Mouse (Mus musculus) bone marrow macrophage, adult 2 months (primary cell): Measurements from ENCODE around the gene Prdx5. TPM values are rescaled to one million over a fixed set of nuclear protein-coding genes. Genes with fewer than 3 reads are reported as not detected.
A peak's percentile ranks its signal among the peaks of the same experiment; 100 is the strongest.

Source experiments
- H3K27ac ChIP-seq: 2 replicates; pipeline ENCODE4 v1.5.1; 2012; ENCODE audit warnings: low read depth, low read length; ENCODE audit not compliant: insufficient read depth
- H3K4me1 ChIP-seq: 2 replicates; pipeline ENCODE4 v1.6.1; 2012; ENCODE audit warnings: low read length; ENCODE audit not compliant: control insufficient read depth, insufficient read depth
- H3K4me3 ChIP-seq: 2 replicates; pipeline ENCODE4 v1.5.1; 2012; ENCODE audit warnings: mild to moderate bottlenecking, low read length, moderate library complexity; ENCODE audit not compliant: insufficient read depth
- CTCF ChIP-seq: IDR thresholded peaks from 2 replicates; pipeline ENCODE4 v1.5.1; 2012; ENCODE audit warnings: low read depth, mild to moderate bottlenecking, low read length, moderate library complexity
- POLR2A ChIP-seq: IDR thresholded peaks from 2 replicates; pipeline ENCODE4 v1.6.1; 2012; ENCODE audit warnings: mild to moderate bottlenecking, low read depth, low read length, borderline replicate concordance
- polyA plus RNA-seq: library from polyadenylated mRNA; stranded (reverse); fragments of >200 nt; gene quantifications from 2 replicates; pipeline ENCODE4 v1.2.4, GENCODE M21; 2012; ENCODE audit not compliant: missing spikeins, insufficient read depth, insufficient read length

Prdx5 gene
- polyA plus RNA-seq, 1 experiment, result 349 TPM

GRCm38 (mm10) chr19:6939106-6940002, 29.4 kb upstream of the Prdx5 start:
- H3K27ac ChIP-seq, result no peak overlapping the region
- TF ChIP-seq POLR2A (no peak), CTCF (no peak)
- H3K4me1 ChIP-seq, result peaks cover 2% of the 10 kb centered on the region; the same call in 1 of the 2 replicates
- no peak overlapping the region for H3K4me3 ChIP-seq

- TF ChIP-seq POLR2A (no peak), CTCF (no peak)
- no peaks in the 10 kb centered on the region; the same call in 1 of the 2 replicates for H3K4me1 ChIP-seq
- no peak overlapping the region for H3K4me3 ChIP-seq
- no peak overlapping the region for H3K27ac ChIP-seq
These were observed 27.9 kb upstream of the Prdx5 start for GRCm38 (mm10) chr19:6937541-6938465.

DNA sequence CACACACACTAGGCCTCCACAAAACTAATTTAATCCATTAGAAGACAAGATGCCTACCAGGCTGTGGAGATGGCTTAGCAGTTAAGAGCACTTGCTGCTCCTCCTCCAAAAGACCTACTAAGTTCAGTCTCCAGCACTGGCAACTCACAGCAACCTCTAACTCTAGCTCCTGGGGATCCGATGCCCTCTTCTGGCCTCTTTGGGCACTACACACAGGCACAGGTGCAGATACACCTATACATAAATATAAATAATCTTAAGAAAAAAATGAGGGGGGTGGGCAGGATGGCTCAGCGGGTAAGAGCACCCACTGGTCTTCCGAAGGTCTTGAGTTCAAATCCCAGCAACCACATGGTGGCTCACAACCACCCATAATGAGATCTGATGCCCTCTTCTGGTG, 26.4 kb upstream of the Prdx5 start:
- no peak overlapping the region for H3K4me3 ChIP-seq
- H3K4me1 ChIP-seq, result no peaks in the 10 kb centered on the region; the same call in 1 of the 2 replicates
- TF ChIP-seq POLR2A (no peak), CTCF (peak; percentile 70)
- H3K27ac ChIP-seq, result no peak overlapping the region

GRCm38 (mm10) chr19:6934195-6934977, 24.5 kb upstream of the Prdx5 start, which contains the start of gene Kcnk4:
Gene Kcnk4, minus strand, starts transcription at chr19:6934515.
- Histone ChIP-seq H3K4me1 (no peaks in the 10 kb centered on the region), H3K4me3 (peak within 1 kb of the TSS; percentile 45), H3K27ac (no peak within 1 kb of the TSS)
- no peak for TF ChIP-seq CTCF

GRCm38 (mm10) chr19:6933436-6934194, 23.7 kb upstream of the Prdx5 start:
- TF ChIP-seq CTCF (no peak), POLR2A (no peak)
- H3K27ac ChIP-seq, result no peak overlapping the region
- H3K4me3 ChIP-seq, result peak overlapping the region; percentile 45
- no peaks in the 10 kb centered on the region for H3K4me1 ChIP-seq

GRCm38 (mm10) chr19:6933102-6933435, 23.2 kb upstream of the Prdx5 start:
- H3K4me3 ChIP-seq, result no peak overlapping the region
- no peak for TF ChIP-seq POLR2A
- TF ChIP-seq CTCF, result no peak
- no peaks in the 10 kb centered on the region for H3K4me1 ChIP-seq
- no peak overlapping the region for H3K27ac ChIP-seq

DNA sequence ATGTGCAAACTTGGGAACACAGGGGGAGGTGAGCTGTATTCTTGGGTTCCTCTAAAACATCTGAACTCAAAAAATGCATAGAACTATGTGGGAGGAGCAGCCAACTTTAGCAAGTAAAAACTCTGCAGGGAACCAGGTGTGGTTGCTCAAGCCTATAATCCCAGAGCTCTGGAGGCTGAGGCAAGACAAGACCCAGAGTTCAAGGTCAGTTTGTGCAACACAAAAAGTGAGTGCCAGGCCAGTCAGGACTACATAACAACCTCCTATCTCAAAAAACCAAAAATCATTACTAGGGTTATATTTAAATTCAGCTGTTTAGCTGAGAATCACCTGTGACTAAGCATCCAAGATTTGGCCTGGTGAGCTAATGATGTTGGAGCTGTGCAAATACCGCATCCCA, 22.1 kb upstream of the Prdx5 start:
- Histone ChIP-seq H3K27ac (no peak overlapping the region), H3K4me1 (no peaks in the 10 kb centered on the region), H3K4me3 (no peak overlapping the region)
- no peak for TF ChIP-seq POLR2A
- no peak for TF ChIP-seq CTCF

DNA sequence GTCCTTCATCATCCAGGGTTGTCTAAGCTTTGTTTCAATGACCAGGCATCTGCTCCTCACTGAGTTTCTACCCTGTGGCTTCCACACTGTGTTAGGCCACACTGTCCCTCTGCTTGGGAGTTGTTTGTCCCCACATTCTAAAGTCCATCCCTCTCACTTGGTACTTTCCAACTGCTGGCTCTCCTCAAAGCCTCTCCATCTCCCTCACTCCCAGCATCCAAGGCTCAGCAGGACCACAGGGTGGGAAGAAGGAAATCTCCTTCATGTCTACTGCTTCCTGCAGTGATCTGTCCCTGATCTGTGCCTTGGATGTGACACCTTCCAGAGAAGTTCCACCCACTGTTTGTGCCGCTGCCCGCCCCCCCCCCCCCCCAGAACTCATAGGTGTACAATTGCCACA, 21.1 kb upstream of the Prdx5 start:
- H3K4me3 ChIP-seq, result no peak overlapping the region
- TF ChIP-seq CTCF, result no peak
- no peak for TF ChIP-seq POLR2A
- no peak overlapping the region for H3K27ac ChIP-seq
- H3K4me1 ChIP-seq, result peaks cover 3% of the 10 kb centered on the region; the same call in 1 of the 2 replicates

- Histone ChIP-seq H3K27ac (no peak overlapping the region), H3K4me1 (peaks cover 7% of the 10 kb centered on the region; the same call in 1 of the 2 replicates), H3K4me3 (no peak overlapping the region)
- no peak for TF ChIP-seq CTCF
- no peak for TF ChIP-seq POLR2A
These were observed 18.2 kb upstream of the Prdx5 start for GRCm38 (mm10) chr19:6928080-6928479.
